Mouse (Mus musculus): ENCODE results near the gene Sorcs3.

- TF ChIP-seq GATA1 (IDR thresholded peaks at IDR 0.05; ENCODE audit: borderline replicate concordance, low read length) (no peak), FLI1 (IDR thresholded peaks at IDR 0.05; ENCODE audit: low read length) (no peak)
Measured at GRCm38 (mm10) chr19:48204892-48205761, 698 bp upstream of the Sorcs3 start.
